Mouse (Mus musculus) c-Kit-positive CD71-negative TER-119-negative erythroid progenitor cells, embryonic 14.5 days (primary cell): ENCODE measurements around the gene Fzd7.

Experiments
- DNase-seq: peaks from one replicate; pipeline ENCODE4 v3.0.0-alpha.2; 2013; ENCODE audit warnings: low read depth

Fzd7 gene

DNA sequence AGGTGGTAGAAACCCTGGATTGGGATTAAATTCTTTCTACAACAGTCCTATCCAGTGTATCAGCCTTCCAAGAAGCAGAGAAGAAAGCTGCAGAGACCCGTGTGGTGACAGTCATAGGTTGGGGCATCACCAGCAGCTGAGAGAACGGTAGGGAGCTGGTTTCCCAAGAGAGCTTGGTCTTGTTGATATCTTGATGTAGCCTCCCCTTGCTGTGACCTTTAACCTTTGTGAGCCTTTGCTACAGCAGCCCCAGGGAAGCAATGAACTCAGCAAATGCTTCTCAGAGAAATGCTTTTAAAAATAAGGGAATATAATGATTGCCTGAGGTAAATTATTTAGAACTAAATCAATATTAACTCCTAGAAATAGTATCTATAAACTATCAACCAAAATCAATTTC, 20.1 kb downstream of the Fzd7 start:
- no peak for DNase-seq

DNA sequence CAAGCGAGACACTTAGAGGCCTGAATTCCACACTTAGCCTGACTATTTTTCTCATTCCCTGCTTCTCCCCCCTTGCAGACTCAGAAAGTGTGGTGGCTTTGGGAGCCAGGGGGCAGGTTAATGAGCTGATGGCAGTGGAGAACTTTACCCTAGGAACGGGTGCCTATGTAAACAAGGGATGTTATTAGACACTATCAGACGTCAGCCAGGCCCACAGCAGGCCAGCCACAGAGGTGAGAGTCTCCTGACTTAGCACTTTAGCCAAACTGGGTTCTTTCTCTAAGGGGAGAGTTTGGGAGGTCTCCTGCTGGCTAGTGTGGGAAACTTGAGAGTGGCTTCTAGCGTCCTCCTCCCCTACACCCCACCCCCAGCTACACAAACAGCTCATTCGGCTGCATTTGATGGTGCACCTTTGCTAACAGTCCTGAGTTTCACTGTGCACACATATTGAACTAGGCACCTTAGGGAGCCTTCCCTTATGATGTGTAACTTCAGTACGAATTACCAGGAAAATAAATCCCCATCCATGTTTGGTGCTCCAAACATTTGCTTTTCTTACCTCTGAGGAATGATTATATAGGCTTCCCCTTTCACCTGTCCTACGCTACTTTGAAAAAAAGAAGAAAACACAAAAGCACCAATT, 21.6 kb downstream of the Fzd7 start:
- DNase-seq, result no peak

DNA sequence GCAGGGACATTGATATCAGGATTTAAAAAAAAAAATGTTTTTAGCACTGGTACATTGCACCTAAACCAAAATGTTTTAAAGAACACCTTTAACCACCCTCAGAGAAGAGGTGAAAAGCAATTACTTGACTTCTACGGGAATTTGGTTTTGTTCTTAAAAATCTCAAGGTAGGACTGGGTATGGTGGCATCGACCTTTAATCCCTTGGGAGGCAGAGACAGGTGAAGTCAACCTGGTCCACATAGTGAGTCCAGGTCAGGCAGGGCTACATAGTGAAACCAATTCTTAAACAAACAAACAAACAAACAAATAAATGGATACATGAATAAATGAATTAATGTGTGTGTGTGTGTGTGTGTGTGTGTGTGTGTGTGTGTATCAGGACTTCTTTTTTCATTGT, 22.1 kb downstream of the Fzd7 start:
- no peak for DNase-seq

DNA sequence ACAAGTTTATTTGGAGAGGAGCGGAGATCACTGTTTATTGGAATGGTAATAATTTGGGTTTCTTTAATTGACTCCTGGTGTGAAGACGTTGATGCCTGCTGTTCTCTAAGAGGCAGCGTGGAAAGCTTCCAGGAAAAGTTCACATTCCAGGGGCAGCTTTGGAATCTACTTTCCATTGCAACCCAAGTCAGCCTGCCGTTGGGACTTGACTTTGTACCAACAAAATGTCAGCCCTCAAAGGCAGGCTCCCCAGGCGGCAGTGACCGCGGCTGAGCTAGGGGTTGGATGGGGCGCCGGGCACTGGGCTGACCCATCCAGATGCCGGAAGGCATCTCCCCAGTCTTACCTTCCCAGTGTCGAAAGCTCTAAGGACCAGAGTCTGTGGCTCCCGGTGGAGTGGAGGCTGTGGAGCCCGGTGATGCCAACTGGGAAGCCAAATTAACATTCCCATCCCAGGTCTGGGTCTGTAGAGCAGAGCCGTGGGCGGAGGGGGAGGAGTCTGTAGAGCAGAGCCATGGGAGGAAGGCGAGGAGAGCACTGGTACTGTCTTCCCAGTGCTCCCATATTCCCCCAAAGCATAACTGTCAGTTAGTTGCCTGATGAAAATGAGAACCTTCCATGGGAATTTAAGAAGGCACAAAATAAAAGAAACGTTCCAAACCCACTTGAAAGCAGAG, 26.4 kb downstream of the Fzd7 start:
- no peak for DNase-seq

DNA sequence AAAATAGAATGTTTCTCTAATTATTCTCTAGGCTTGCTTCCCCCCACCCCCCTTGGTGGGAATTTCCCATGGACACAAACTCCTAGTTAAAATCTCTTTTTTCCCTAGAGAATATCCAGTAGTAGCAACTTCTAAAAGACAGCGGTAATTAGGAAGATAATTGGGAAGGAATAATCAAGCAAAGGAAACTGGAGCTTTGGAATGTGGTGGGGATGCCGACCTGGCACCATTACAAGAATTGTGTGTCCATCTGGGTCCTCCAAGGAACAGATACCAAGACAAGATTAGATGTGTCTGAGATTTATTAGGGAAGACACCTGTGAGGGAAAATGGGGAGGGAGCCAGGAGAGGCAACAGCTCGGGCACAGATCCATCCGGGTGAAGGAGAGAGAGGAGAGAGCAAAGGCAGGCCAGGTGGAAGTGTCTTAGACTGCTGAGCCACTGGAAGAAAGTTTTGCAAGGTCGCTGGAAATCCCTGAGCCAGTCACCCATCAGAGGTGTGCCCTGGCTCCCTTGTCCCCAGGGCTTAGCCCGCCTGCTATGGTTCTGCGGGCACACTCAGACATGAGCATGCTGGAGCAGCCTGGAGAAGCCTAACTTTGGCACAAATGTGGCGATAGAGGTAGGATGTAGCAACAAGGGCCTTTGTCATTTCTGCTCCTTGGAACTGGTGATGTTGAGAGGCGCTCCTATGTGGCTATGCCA, 29.5 kb downstream of the Fzd7 start:
- no peak for DNase-seq

DNA sequence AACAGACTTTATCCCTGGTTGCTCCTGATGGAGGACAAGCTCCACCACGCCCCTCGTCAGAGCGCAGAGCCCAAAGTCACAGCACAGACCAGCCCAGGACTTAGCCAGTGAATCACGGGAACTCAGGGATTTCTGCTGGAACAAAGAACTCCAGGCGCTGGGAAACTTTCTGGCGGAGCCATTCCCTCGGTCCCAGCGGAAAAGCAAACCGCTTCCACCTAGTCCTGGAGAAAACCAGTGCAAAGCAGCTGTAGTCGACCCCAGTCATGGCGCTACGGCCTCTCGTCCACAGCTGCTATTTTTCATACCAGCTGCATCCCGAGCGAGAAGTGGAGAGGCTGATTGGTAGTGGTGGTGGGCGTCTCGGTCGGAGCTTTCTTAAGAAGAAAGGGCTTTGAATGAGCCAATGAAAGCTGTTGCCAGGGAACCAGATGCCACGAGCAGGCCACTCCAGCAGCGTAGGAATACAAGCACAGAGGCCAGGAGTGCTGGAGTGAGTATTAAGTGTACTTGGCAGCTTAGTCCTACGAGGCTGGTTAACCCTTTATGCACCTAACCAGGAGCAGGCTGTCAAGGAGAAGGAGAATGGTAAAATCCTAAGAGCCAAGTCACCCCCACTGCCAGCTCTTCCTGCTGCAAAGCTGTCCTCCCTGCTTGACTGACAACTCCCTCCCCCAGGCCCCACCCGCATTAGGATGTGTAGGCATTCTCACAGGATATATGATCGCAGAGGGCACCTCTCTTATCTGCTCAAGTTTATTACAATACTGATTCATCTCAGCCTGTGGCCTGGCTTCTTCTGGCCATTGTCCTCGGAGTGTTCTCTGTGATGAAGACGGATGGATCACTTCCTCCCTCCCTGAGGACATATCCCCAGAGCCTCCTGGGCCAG, 34.0 kb downstream of the Fzd7 start, which contains the start of gene Gm973:
Gene Gm973 (plus strand): TSS at position 239 of the 892 bp plus-strand sequence.
- DNase-seq, result no peak

DNA sequence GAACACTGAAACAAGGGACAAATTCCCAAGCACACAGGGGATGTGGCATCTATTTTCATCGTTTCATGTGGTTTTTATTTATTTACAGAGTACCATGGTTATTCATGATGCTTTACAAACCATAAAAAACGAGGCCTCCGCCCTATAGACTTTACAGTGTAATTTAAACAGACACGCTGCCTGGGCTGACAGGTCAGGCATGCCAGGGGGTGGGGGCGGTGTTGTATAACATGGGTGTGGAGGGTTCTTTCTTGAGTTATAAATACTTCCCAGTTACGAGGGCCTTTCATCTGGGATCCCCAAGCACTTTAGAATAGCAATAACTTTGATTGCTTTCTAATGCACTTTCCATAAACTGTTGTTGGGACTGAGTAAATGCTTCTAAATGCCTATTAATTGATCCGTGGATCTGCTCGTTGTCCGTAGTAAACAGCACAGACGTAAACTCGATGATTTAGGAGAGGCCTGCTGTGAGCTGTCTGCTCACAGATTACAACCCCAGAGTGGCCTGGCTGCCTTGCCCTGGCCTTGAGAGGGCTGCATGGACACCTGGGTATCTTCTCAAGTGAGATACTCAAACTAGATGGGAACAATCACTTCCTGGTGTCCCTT, 38.1 kb downstream of the Fzd7 start:
- DNase-seq, result no peak

DNA sequence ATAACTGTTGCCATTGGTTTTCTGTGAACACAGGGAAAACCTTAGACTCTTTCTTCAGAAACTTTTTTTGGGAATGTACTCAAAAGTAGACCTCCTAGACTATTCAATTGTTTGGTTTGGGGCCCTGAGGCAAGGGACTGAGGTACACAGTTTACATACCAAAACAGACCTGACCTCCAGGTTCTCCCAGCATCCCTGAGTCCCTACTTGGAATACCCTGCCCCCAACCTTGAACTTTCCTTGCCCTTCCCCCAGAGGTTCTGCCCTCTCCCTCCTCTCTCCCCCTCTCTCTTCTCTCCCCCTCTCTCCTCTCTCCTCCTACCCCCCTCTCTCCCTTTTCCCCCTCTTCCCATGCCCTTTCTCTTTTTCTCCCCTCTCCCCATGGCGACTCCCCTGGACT, 40.2 kb downstream of the Fzd7 start:
- no peak for DNase-seq

DNA sequence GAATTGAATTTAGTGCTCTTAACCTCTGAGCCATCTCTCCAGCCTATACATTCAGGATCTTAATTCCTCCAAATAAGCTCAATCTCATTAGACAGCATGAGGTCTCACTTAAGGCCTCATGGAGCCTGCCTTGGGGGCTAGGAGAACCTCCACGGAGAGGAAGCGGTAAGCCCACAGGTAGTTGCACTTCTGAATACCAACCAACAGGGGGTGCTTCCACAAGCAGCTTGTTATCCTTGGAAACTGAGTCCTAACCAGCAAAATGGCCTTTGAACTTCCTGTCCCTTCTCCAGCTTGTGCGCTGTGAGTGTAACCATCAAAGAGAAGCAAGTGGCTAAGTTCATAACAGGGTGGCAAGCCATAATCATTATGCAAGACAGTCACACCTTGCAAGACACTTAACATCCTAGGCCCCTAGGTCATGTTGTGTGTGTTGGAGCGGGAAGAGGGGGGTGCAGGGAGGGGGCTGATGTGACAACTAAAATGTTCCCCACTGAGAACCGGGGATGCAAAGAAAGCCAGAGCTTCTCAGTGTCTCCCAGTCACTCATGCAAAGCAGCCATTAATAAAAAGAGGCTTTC, 41.2 kb downstream of the Fzd7 start:
- DNase-seq, result no peak

DNA sequence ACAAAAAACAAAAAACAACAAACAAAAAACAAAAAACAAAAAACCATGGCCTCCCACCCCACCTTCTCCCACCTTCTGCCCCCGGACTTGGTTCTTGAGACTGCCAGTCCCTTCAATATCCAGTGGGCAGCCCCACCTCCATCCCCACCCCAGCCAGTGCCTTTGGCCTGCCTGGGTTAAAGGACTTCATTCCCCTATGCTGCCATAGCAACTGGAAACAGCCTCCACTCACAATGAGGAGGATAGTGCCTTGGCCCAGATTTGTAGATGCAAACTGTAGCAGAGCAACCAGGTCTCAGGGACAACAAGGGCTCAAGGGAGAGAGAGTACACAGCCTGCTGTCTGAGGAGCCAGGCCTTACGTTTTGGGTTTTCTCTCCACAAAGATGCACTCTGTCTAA, 41.8 kb downstream of the Fzd7 start:
- no peak for DNase-seq

DNA sequence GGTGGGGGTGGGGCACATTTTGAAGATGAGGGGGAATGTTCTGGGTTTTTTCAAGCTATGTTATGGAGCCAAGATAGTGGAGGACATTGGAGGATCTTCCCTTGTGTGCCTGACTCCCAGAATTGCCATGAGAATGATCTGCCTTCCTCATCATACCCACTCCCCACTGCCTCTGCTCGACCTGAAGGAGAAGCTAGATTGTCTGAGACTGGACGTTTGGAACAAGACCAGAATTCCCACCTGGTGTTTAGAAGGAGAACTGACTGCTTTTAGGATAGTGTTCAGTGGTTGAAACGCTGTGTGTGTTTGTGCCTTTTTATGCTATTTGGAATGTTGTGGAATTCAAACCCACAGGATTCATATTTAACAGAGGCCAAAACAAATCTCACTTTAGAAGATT, 42.5 kb downstream of the Fzd7 start:
- no peak for DNase-seq

DNA sequence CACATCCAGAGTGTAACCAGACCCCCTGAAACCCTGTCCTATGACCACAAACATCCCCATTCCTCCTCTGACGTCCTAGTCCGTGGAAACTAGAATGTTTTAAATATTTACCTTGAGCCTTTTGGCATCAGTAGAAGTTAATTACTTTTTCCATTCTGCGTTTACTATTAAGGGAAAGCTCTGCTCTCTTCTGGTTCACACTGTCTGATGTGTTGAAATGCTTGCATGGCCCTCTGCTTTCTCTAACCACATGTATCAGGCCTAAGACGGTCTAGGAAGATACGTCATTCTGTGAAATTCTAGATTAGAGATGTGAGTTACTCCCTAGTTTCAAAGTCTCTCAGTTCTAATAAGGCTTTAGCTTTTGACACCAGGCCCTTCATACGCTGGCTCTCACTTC, 45.0 kb downstream of the Fzd7 start:
- DNase-seq, result no peak

DNA sequence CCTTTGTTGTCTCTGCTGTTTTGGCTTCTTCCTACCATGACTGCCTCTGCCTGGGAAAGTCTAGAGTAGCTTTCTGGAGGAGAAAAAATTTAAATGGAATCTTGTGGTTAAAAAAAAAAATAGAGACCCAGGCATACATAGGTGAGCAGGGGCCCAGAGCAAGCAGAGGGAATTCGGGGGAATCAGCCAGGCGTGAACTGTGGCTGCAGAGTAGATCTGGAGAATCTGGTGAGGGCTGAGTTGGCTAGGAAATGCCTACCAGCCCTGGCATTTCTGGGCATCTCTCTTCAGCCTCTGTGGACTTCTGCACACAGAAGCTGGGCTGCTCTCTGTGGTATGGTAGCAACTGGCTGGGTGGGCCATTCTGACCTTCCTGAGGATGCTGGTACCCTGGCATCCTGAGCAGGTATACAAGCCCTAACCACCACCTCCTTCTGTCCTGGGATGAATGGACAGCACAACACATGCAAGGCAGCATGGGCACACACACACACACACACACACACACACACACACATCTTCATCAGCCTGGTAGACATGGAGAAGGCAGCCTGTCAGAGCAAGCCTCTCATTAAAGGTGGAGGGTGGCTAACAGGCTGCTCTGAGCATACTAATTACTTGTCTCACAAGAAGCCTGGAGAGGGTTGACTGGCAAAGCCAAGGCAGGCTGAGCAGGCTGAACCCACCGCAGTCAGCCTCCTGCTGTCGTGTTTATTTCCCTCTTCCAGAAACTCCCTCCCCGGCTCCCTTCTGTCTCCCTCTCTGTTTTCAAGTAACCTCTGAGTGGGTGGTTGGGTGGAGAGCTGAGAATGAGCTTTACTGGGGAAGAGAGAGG, 53.0 kb downstream of the Fzd7 start:
- no peak for DNase-seq
